Mouse (Mus musculus): Measurements from ENCODE around the gene Pik3r1. TPM values are rescaled to one million over a fixed set of nuclear protein-coding genes. Genes with fewer than 3 reads are reported as not detected.

Pik3r1 gene
- 10 to 100 TPM; 77.4 to 95.0 TPM for polyA plus RNA-seq (2017; shearing (Covaris generic))

DNA sequence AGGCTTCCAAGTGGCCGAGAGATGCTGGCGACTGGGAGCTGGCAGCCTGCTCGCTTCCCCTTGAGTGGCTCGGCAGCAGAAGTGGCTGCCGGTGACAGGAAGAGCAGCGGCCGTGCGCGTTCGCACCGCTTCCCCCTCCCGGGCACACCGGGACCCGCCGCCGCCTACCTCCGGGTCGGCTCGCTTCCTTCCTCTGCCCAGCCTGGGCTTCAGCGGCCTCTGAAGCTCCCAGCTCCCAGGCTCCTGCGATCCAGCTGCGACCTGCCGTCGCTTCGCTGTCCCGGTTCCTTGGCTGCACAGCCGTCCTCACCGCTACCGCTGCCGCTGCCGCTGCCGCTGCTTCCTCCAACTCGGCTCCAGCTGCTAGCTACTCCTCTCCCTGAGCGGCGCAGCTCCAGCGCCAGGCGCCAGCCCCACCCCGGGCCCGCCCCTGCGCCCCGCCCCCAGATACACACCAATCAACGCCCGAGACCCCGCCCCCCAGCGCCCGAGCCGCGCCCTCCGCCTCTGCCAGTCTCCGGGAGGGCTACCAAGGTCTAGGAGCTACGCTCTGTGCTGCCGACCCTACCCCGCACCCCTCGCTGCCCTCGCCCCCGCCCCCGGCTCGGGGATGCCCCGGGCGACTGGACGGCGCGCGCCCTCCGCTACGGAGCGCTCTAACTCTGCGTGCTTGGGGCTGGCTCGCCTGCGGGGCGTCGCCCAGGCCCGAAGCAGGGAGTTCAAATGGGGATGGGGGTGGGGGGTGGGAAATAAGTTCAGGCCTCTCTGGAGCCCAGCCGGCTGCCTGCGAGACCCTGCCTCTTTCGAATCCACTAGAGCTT, at the start of gene Pik3r1:
Gene Pik3r1 (minus strand): TSS at position 409 of the 821 bp plus-strand sequence.

